Mouse (Mus musculus): ENCODE measurements around the gene Abcc1.

The Abcc1 gene

GRCm38 (mm10) chr16:14439801-14440614 lies 78.7 kb downstream of the Abcc1 start:
- no peak for DNase-seq (ENCODE audit: low read depth, low spot score)

GRCm38 (mm10) chr16:14444059-14444855 lies 82.9 kb downstream of the Abcc1 start:
- peak; percentile 78 for DNase-seq (ENCODE audit: low read depth, low spot score)

- peak; percentile 68 for DNase-seq (ENCODE audit: low read depth, low spot score)
These were observed 83.8 kb downstream of the Abcc1 start for GRCm38 (mm10) chr16:14445197-14445596.

GRCm38 (mm10) chr16:14447366-14447765 lies 86.0 kb downstream of the Abcc1 start:
- no peak for DNase-seq (ENCODE audit: low read depth, low spot score)

GRCm38 (mm10) chr16:14448307-14448706 lies 86.9 kb downstream of the Abcc1 start:
- no peak for DNase-seq (ENCODE audit: low read depth, low spot score)

GRCm38 (mm10) chr16:14449861-14450260 lies 88.5 kb downstream of the Abcc1 start:
- DNase-seq (ENCODE audit: low read depth, low spot score) = no peak

- DNase-seq (ENCODE audit: low read depth, low spot score) = no peak
These were observed 90.2 kb downstream of the Abcc1 start for GRCm38 (mm10) chr16:14451374-14452046.

GRCm38 (mm10) chr16:14462535-14462934 lies 101.2 kb downstream of the Abcc1 start:
- no peak for DNase-seq (ENCODE audit: low read depth, low spot score)

- no peak for DNase-seq (ENCODE audit: low read depth, low spot score)
These were observed 103.7 kb downstream of the Abcc1 start for GRCm38 (mm10) chr16:14465016-14465415.

- no peak for DNase-seq (ENCODE audit: low read depth, low spot score)
These were observed 107.0 kb downstream of the Abcc1 start for GRCm38 (mm10) chr16:14468351-14468750.

- DNase-seq (ENCODE audit: low read depth, low spot score) = no peak
These were observed 107.5 kb downstream of the Abcc1 start for GRCm38 (mm10) chr16:14468841-14469240.

- DNase-seq (ENCODE audit: low read depth, low spot score) = no peak
These were observed 110.8 kb downstream of the Abcc1 start for GRCm38 (mm10) chr16:14472171-14472570.

GRCm38 (mm10) chr16:14473686-14474085 lies 112.3 kb downstream of the Abcc1 start:
- no peak for DNase-seq (ENCODE audit: low read depth, low spot score)

GRCm38 (mm10) chr16:14475001-14475400 lies 113.6 kb downstream of the Abcc1 start:
- DNase-seq (ENCODE audit: low read depth, low spot score) = no peak

GRCm38 (mm10) chr16:14476056-14476455 lies 114.7 kb downstream of the Abcc1 start:
- no peak for DNase-seq (ENCODE audit: low read depth, low spot score)

GRCm38 (mm10) chr16:14476701-14477400 lies 115.5 kb downstream of the Abcc1 start:
- DNase-seq (ENCODE audit: low read depth, low spot score) = no peak

GRCm38 (mm10) chr16:14477510-14478300 lies 116.3 kb downstream of the Abcc1 start:
- no peak for DNase-seq (ENCODE audit: low read depth, low spot score)

GRCm38 (mm10) chr16:14479641-14480040 lies 118.3 kb downstream of the Abcc1 start:
- DNase-seq (ENCODE audit: low read depth, low spot score) = no peak

GRCm38 (mm10) chr16:14483221-14483620 lies 121.9 kb downstream of the Abcc1 start:
- no peak for DNase-seq (ENCODE audit: low read depth, low spot score)

GRCm38 (mm10) chr16:14493491-14494114 lies 132.2 kb downstream of the Abcc1 start:
- DNase-seq (ENCODE audit: low read depth, low spot score) = no peak
